Mouse (Mus musculus) T-helper 1 cell (primary cell): ENCODE data around the gene Pcbp3.
"Not testable (repeated sequence)": the region's sequence is repeated elsewhere in the genome, so short reads cannot be mapped to it uniquely, and the experiment has no call there.

Experiments used
- in situ Hi-C: fragments of 300-600 bp; cut with MboI, MseI; formaldehyde crosslinking; loops from one replicate; pipeline ENCODE4 v1.15.1; 2025; ENCODE audit warnings: high pct_unique_total_duplicates

The Pcbp3 gene

GRCm38 (mm10) chr10:76802500-76802885, 159.2 kb downstream of the Pcbp3 start:
- in situ Hi-C loops, result no loop called here

GRCm38 (mm10) chr10:76801841-76802499, 159.7 kb downstream of the Pcbp3 start:
- in situ Hi-C loops, result no loop called here

GRCm38 (mm10) chr10:76801237-76801641, 160.4 kb downstream of the Pcbp3 start:
- in situ Hi-C loops, result no loop called here

- in situ Hi-C loops, result no loop called here
Observed at GRCm38 (mm10) chr10:76798751-76799585, 162.7 kb downstream of the Pcbp3 start.

- in situ Hi-C loops, result no loop called here
Observed at GRCm38 (mm10) chr10:76794102-76794501, 167.6 kb downstream of the Pcbp3 start.

GRCm38 (mm10) chr10:76791475-76791874, 170.2 kb downstream of the Pcbp3 start:
- in situ Hi-C loops, result no loop called here

GRCm38 (mm10) chr10:76789885-76790284, 171.8 kb downstream of the Pcbp3 start:
- in situ Hi-C loops, result no loop called here

GRCm38 (mm10) chr10:76785312-76785711, 176.4 kb downstream of the Pcbp3 start:
- in situ Hi-C loops, result no loop called here

- in situ Hi-C loops, result no loop called here
Observed at GRCm38 (mm10) chr10:76779225-76779624, 182.5 kb downstream of the Pcbp3 start.

- in situ Hi-C loops, result no loop called here
Observed at GRCm38 (mm10) chr10:76771624-76772023, 190.1 kb downstream of the Pcbp3 start.

- in situ Hi-C loops, result no loop called here
Observed at GRCm38 (mm10) chr10:76771086-76771485, 190.6 kb downstream of the Pcbp3 start.

- in situ Hi-C loops, result no loop called here
Observed at GRCm38 (mm10) chr10:76769581-76769980, 192.1 kb downstream of the Pcbp3 start.

GRCm38 (mm10) chr10:76766196-76766595, 195.5 kb downstream of the Pcbp3 start:
- in situ Hi-C loops, result no loop called here

GRCm38 (mm10) chr10:76764927-76765326, 196.8 kb downstream of the Pcbp3 start:
- in situ Hi-C loops, result no loop called here

GRCm38 (mm10) chr10:76763016-76763415, 198.7 kb downstream of the Pcbp3 start:
- in situ Hi-C loops, result no loop called here

GRCm38 (mm10) chr10:76762411-76762810, 199.3 kb downstream of the Pcbp3 start:
- in situ Hi-C loops, result no loop called here

GRCm38 (mm10) chr10:76759878-76760277, 201.8 kb downstream of the Pcbp3 start:
- in situ Hi-C loops, result no loop called here

- in situ Hi-C loops, result no loop called here
Observed at GRCm38 (mm10) chr10:76753640-76754039, 208.0 kb downstream of the Pcbp3 start.

- in situ Hi-C loops, result not testable (repeated sequence)
Observed at GRCm38 (mm10) chr10:76744267-76744666, 217.4 kb downstream of the Pcbp3 start.

GRCm38 (mm10) chr10:76736764-76737163, 224.9 kb downstream of the Pcbp3 start:
- in situ Hi-C loops, result no loop called here

GRCm38 (mm10) chr10:76734979-76735378, 226.7 kb downstream of the Pcbp3 start:
- in situ Hi-C loops, result loop anchor here (5.0 kb wide), 2 partner anchors 108 to 283 kb away; no protein-coding TSS in a partner anchor

- in situ Hi-C loops, result loop anchor here (5.0 kb wide), 2 partner anchors 106 to 281 kb away; no protein-coding TSS in a partner anchor
Observed at GRCm38 (mm10) chr10:76733677-76734068, 228.0 kb downstream of the Pcbp3 start.
